Mouse (Mus musculus) ES-Bruce4 (cell line): ENCODE measurements around the gene Polr2j.

Source experiments
- CTCF ChIP-seq: IDR thresholded peaks from one replicate; pipeline ENCODE4 v1.8.1; 2011; ENCODE audit warnings: low read depth, low read length
- EP300 ChIP-seq: IDR thresholded peaks from 2 replicates; pipeline ENCODE4 v1.6.1; 2011; ENCODE audit warnings: low read depth, low read length; ENCODE audit not compliant: insufficient read depth
- POLR2A ChIP-seq: IDR thresholded peaks from one replicate; pipeline ENCODE4 v1.8.1; 2011; ENCODE audit warnings: low read length; ENCODE audit not compliant: insufficient read depth

DNA sequence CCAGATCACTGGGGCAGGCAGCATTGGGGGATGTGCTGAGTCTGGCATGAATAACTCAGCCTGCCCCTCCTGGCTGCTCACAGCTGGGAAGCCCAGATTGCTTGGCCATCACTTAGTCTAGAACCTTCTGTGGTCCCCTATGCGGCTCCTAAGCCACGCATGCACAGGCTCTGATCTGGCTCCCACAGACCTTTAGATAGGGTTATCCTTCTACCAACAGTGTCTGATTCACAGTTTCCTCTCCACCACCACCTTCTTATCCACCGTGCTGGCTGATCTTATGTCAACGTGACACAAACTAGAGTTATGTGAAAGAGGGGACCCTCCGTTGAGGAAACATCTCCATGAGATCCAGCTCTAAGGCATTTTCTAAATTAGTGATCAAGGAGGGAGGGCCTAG lies 41.4 kb upstream of the Polr2j start:
- TF ChIP-seq POLR2A = no peak
- TF ChIP-seq CTCF = no peak
- TF ChIP-seq EP300 = no peak
